Mouse (Mus musculus) ES-Bruce4 (cell line): ENCODE results near the gene Mgmt.

Experiments used
- CTCF ChIP-seq: IDR thresholded peaks from one replicate; pipeline ENCODE4 v1.8.1; 2011; ENCODE audit warnings: low read depth, low read length
- POLR2A ChIP-seq: IDR thresholded peaks from one replicate; pipeline ENCODE4 v1.8.1; 2011; ENCODE audit warnings: low read length; ENCODE audit not compliant: insufficient read depth

DNA sequence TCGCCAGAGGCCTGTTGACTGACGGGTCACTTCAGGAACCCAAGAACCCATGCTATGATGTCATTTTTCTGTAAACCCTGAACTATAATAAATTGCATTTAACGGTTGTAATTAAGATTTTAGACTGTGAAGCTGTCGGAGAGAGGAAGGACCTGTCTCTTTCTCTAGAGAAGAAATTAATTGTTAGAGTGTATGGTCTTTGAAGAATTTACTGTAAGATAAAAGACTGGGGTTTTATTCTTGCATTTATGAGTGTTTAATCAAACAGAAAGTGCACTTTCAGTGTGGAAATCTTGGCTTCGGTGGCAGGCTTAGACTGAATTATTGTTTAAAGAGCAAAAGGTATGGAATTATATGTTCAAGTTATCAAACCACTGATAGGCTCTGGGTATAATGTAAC, 49.5 kb downstream of the Mgmt start:
- TF ChIP-seq CTCF (no peak), POLR2A (no peak)
